Mouse (Mus musculus) c-Kit-positive CD71-positive TER-119-negative erythroid progenitor cells, embryonic 14.5 days (primary cell): ENCODE results near the gene Erg.

Source experiments
- DNase-seq: peaks from one replicate; pipeline ENCODE4 v3.0.0-alpha.2; 2013; ENCODE audit warnings: low read depth

Erg gene

GRCm38 (mm10) chr16:95388292-95388691 lies 198.1 kb downstream of the Erg start:
- DNase-seq: no peak

GRCm38 (mm10) chr16:95387008-95387407 lies 199.4 kb downstream of the Erg start:
- DNase-seq: no peak

DNA sequence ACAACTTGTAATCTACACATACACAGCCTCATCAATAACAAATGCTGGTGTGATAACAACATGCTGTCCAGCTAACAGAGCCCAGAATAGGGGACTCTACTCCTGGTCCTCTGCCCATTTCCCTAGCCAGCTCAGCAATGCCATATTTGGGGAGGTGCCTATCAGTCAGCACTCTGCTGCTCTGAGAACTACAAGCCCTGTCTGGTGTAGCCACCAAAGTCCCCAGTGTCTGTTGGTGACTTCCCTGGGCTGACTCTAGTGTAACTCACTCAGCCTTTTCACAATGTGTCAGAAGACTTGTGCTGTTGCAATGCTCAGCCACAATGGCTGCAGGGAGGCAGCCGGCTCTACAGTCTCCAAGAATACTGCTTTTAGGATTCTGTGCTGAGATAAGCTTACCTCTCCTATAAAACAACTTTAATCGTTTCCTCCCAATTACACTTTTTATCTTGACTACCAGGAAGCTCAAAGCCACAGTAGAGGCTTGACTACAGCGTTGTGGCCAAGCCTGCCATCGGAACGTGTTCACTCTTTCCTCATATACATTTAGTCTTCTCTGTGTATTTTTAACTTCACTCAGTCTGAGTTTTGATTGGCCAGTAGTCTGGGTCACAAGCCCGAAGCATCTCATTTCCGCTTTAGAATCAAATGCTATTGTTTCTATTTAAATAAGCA lies 201.0 kb downstream of the Erg start:
- no peak for DNase-seq

GRCm38 (mm10) chr16:95384590-95385148 lies 201.7 kb downstream of the Erg start:
- no peak for DNase-seq

DNA sequence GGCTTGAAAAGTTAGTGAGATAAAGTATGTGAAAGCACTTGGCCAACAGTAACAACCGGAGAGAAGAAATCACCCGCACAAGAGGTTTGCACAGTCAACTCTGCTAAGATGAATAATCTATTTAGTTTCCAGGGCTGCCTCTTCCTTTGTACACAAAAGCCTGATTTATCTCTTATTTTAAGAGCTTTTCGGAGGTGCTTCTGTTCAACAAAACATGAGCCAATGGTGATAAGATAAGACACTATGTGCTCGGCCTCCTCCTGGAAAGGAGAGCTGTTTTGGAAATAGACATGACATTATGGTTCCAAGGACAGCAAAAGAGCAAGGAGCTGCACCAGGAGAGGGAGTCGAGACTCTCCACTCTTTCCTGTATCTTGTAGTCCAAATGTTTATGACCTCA lies 204.1 kb downstream of the Erg start:
- DNase-seq: no peak

- no peak for DNase-seq
Observed at GRCm38 (mm10) chr16:95376834-95377233, 209.6 kb downstream of the Erg start.

GRCm38 (mm10) chr16:95376364-95376763 lies 210.0 kb downstream of the Erg start:
- DNase-seq: no peak

DNA sequence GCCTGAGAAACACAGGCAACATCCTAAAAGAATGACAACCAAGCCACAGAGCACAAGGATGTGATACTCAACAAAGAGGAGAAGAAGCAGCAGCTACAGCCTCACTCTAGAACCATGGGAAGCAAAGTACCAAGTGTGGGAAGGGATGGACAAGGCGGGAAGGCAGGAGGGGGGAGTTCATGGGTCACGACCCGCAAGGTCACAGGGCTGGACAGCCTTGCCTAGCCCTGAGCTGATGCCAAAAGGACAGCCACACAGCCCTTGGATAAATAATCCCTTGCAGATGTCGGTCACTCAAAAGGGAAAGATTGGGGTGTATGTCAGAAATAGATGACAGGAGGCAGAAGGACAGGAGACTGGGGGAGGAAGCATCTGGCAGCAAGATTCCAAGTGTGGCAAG lies 211.7 kb downstream of the Erg start:
- DNase-seq: no peak

DNA sequence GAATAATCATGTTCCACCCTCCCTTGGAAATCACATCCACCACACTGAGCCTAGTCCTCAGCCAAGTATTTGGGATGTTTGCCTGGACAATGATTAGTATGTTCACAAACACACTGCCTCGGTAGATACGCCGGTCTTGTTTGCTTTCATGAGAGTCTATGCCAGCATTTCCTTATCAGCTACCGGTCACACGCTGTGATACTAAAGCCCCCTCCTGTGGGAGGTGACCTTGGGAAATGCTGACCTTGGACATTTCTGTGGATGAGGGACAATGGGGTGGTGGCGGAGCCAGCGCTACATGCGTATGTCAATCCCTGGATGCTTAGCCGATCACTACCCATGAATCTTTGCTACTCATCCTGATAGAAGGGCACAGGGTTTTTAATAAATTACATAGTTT lies 213.4 kb downstream of the Erg start:
- DNase-seq: no peak

- no peak for DNase-seq
Observed at GRCm38 (mm10) chr16:95371713-95372112, 214.7 kb downstream of the Erg start.

GRCm38 (mm10) chr16:95366989-95367765 lies 219.2 kb downstream of the Erg start:
- DNase-seq: no peak

GRCm38 (mm10) chr16:95365214-95365613 lies 221.2 kb downstream of the Erg start:
- DNase-seq: no peak

- no peak for DNase-seq
Observed at GRCm38 (mm10) chr16:95363632-95364465, 222.5 kb downstream of the Erg start.

GRCm38 (mm10) chr16:95361950-95362349 lies 224.4 kb downstream of the Erg start:
- DNase-seq: no peak

GRCm38 (mm10) chr16:95360940-95361489 lies 225.4 kb downstream of the Erg start:
- no peak for DNase-seq

- no peak for DNase-seq
Observed at GRCm38 (mm10) chr16:95360214-95360850, 226.1 kb downstream of the Erg start.

DNA sequence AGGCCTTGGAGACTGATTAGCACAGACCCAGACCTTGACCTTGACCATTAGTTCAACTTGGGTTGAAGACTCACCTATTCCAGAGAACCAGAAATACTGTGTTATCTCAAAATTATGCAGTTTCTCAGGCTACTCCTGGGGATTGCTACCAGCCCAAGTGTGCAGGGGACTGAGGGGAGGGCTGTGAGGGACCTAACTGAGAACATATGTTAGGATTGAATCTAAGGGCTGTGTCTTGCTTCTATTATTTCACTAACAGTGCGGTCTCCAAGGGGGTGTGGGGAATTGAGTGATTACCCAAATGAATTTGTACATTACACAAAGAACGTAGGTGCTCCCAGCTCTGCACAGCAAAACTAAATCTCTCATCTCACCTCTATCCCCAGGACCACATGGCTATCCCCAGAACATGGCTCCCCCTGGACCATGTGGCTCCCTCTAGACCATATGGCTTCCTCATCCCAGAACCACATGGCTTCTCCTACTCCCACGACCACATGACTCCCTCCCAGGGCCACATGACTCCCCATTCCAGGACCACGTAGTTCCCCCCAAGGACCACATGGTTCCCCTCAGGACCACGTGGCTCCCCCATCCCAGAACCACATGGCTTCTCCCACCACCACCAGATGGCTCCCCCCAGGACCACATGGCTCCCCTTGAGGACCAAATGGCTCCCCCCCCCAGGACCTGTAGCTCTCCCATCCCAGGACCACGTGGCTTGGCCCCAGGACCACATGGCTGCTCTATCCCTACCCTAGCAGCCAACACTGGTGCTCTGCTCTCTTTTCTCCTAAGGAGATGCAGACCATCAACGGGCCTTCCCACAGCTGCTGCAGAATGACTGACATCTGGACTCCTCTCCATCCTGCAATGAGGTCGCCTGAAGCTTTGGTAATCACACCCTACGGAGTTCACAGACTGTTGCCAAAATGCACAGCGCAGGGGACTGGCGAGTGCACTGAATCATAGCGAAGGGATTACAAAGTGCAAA lies 229.1 kb downstream of the Erg start:
- no peak for DNase-seq

GRCm38 (mm10) chr16:95353838-95354237 lies 232.6 kb downstream of the Erg start:
- DNase-seq: no peak

DNA sequence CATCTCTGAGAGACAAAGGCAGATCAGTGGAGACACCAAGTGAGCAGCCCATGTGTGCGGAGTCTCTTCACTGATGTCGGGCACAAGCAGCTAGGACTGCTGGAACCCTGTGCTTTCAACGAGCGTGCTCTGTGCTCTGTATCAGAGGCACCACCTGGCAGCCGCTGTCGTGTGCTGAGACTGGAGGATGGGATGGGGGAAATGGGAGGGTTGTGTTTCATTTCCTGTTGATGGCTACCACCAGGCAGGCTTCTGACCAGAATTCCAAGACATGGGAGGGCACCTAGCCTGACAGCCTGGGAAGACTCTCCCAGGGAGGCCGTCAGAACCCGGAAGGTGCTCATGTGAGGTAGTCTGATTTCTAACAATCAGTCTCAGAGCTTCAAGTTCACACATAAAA lies 234.1 kb downstream of the Erg start:
- DNase-seq: no peak

DNA sequence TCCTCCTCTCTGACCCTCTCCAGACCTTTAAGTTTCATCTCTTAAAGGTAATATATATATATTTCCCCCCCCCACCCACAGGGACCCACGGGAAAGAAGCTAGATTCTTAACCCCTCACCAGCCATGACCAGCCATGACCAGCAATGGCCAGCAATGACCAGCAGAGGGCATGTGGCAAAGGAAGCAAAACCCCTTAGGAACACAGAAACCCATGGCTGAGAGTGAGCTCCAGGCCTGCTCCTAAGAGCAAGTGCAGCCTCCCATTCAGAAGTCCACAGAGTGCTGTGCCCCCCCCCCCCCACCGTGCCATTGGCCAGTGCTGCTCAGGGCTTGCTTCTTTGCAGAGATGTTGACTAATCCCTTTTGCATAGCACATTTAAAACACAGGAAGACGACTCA lies 235.9 kb downstream of the Erg start:
- no peak for DNase-seq
